9 mouse cellular contexts compared by ENCODE assay signal in the genomic region with DNA sequence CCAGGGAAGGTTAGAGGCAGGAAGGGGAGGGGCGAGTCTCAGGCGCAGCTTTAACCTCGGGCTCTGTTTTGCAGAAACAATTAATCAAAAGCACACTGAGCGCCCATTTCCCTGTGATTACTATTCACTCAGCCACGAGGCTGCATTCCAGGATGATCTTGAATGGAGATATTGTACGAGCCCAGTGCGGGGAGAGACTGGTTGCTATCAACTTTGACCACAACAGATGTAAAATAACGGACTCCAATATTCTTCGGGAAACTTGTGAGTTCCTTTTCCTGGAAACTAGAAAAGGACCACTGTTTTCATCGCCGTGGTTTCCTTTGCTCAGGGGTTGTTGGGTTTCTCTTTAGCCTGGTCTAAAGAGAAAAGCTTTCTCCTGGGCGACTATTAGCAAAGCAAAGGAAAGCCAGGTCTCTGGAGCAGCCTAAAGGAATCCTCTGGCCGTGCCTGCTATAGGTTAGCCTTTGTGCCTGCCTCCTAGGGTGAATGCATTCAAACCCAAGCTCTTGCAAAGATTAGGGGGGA.
DNase-seq lines count a peak whose midpoint lies in the region; ATAC-seq and TF ChIP-seq lines count a peak whose summit lies in the region.
"Had no signal": no experiment of that assay in that cellular context is flagged by ENCODE, and none has a peak within 500 bp of the region (broad histone marks: within the 10 kb centered on the region; RNA-seq: fewer than 3 reads in every experiment).

No protein-coding gene starts in this region.

- 0 out of 4 replicates have a peak, but pooled peaks cover 0 to 2% of the 10 kb centered on the region in 2 experiments for H3K4me1 ChIP-seq in heart, embryonic 14.5 days (ENCODE audit: control insufficient read depth in 2 of 2, insufficient read depth in 2 of 2, low read length in 2 of 2)
- peaks cover 4% of the 10 kb centered on the region for H3K4me1 ChIP-seq in heart, adult 2 months (ENCODE audit: control insufficient read depth, insufficient read depth, low read length)
- H3K4me1 ChIP-seq in embryonic facial prominence, embryonic 15.5 days = peaks cover 18% of the 10 kb centered on the region
- H3K4me1 ChIP-seq in intestine, postnatal 0 days (replicated peaks; ENCODE audit: control insufficient read depth, insufficient read depth, low read length) = 0 out of 2 replicates have a peak, but pooled peaks cover 4% of the 10 kb centered on the region
- peaks cover 26% of the 10 kb centered on the region for H3K4me1 ChIP-seq in neural tube, embryonic 12.5 days

- H3K79me2 ChIP-seq in heart, adult 2 months (replicated peaks; ENCODE audit: control insufficient read depth, insufficient read depth, low read length) = no peaks in the 10 kb centered on the region

- H3K4me2 ChIP-seq in heart, embryonic 14.5 days (ENCODE audit: low read length) = peak overlapping the region; percentile 51
- peak overlapping the region; percentile 22; the same call in 1 of the 2 replicates for H3K4me2 ChIP-seq in embryonic facial prominence, embryonic 15.5 days (replicated peaks)
- H3K4me2 ChIP-seq in intestine, postnatal 0 days (replicated peaks; ENCODE audit: low read depth) = no peak overlapping the region; the same call in 1 of the 2 replicates
- peak overlapping the region; percentile 40 for H3K4me2 ChIP-seq in neural tube, embryonic 12.5 days (replicated peaks)

- no peak for TF ChIP-seq POLR2A in heart, adult 2 months (IDR thresholded peaks at IDR 0.05; ENCODE audit: insufficient read depth, low read depth, low read length)

- TF ChIP-seq CTCF in heart, adult 2 months (IDR thresholded peaks at IDR 0.05) = no peak
- no peak for TF ChIP-seq CTCF in intestine, postnatal 0 days (IDR thresholded peaks at IDR 0.05; ENCODE audit: low read depth)

- no peak overlapping the region for H3K9ac ChIP-seq in heart, embryonic 14.5 days (ENCODE audit: low read length)
- H3K9ac ChIP-seq in heart, adult 2 months (ENCODE audit: low read depth, low read length) = no peak overlapping the region
- no peak overlapping the region for H3K9ac ChIP-seq in embryonic facial prominence, embryonic 15.5 days
- no peak overlapping the region for H3K9ac ChIP-seq in intestine, postnatal 0 days (ENCODE audit: low read depth, low read length)
- no peak overlapping the region for H3K9ac ChIP-seq in neural tube, embryonic 12.5 days

- H3K36me3 ChIP-seq in heart, embryonic 14.5 days (ENCODE audit: control insufficient read depth, insufficient read depth, low read length) = no peaks in the 10 kb centered on the region
- H3K36me3 ChIP-seq in heart, adult 2 months (ENCODE audit: control insufficient read depth, insufficient read depth, low read length) = no peaks in the 10 kb centered on the region
- no peaks in the 10 kb centered on the region for H3K36me3 ChIP-seq in embryonic facial prominence, embryonic 15.5 days
- H3K36me3 ChIP-seq in intestine, postnatal 0 days (ENCODE audit: control insufficient read depth, insufficient read depth) = no peaks in the 10 kb centered on the region
- H3K36me3 ChIP-seq in neural tube, embryonic 12.5 days = no peaks in the 10 kb centered on the region

- WGBS in heart, embryonic 14.5 days = 8% methylated on average over 13 of the region's 13 CpGs
- 12% methylated on average over 13 of the region's 13 CpGs for WGBS in heart, adult 2 months
- 7% methylated on average over 13 of the region's 13 CpGs for WGBS in embryonic facial prominence, embryonic 15.5 days
- 18% methylated on average over 13 of the region's 13 CpGs for WGBS in intestine, postnatal 0 days
- 3% methylated on average over 13 of the region's 13 CpGs for WGBS in neural tube, embryonic 12.5 days

- intact Hi-C loops in heart, adult 2 months (cut with DNase I) = no loop called here

- H3K9me3 ChIP-seq in heart, embryonic 14.5 days (ENCODE audit: control insufficient read depth, low read length) = no peaks in the 10 kb centered on the region
- no peaks in the 10 kb centered on the region for H3K9me3 ChIP-seq in embryonic facial prominence, embryonic 15.5 days (replicated peaks)
- H3K9me3 ChIP-seq in intestine, postnatal 0 days (ENCODE audit: control insufficient read depth) = no peaks in the 10 kb centered on the region
- no peaks in the 10 kb centered on the region for H3K9me3 ChIP-seq in neural tube, embryonic 12.5 days

- no peak overlapping the region for H3K27ac ChIP-seq in heart, embryonic 14.5 days (replicated peaks in 1 of 2; ENCODE audit: control insufficient read depth in 1 of 2, insufficient read depth in 1 of 2, low read depth in 2 of 2, low read length in 2 of 2)
- H3K27ac ChIP-seq in heart, adult 2 months = no peak overlapping the region; the same call in 1 of the 2 replicates
- H3K27ac ChIP-seq in embryonic facial prominence, embryonic 15.5 days (replicated peaks) = peak overlapping the region; percentile 40; the same call in 1 of the 2 replicates
- H3K27ac ChIP-seq in intestine, postnatal 0 days (ENCODE audit: low read depth, low read length) = 0 out of 2 replicates have a peak overlapping the region, but pooled peaks have one; percentile 21
- peak overlapping the region; percentile 39; the same call in 1 of the 2 replicates for H3K27ac ChIP-seq in neural tube, embryonic 12.5 days

- H3K27me3 ChIP-seq in heart, embryonic 14.5 days (ENCODE audit: control insufficient read depth, insufficient read depth, low read length) = no peaks in the 10 kb centered on the region
- H3K27me3 ChIP-seq in heart, adult 2 months (ENCODE audit: control insufficient read depth, insufficient read depth, low read length) = no peaks in the 10 kb centered on the region
- H3K27me3 ChIP-seq in embryonic facial prominence, embryonic 15.5 days = no peaks in the 10 kb centered on the region
- no peaks in the 10 kb centered on the region for H3K27me3 ChIP-seq in intestine, postnatal 0 days (replicated peaks; ENCODE audit: control insufficient read depth, insufficient read depth, low read length)
- H3K27me3 ChIP-seq in neural tube, embryonic 12.5 days (replicated peaks) = no peaks in the 10 kb centered on the region
- H3K27me3 ChIP-seq: CH12.LX had no signal

- H3K4me3 ChIP-seq in heart, embryonic 14.5 days (ENCODE audit: control insufficient read depth in 1 of 2, insufficient read depth in 1 of 2, low read depth in 1 of 2, low read length in 2 of 2) = peak overlapping the region; percentile 10 to 11; a peak in 2 of 4 replicates
- no peak overlapping the region for H3K4me3 ChIP-seq in heart, adult 2 months
- no peak overlapping the region for H3K4me3 ChIP-seq in embryonic facial prominence, embryonic 15.5 days (replicated peaks)
- no peak overlapping the region for H3K4me3 ChIP-seq in intestine, postnatal 0 days (ENCODE audit: low read depth, low read length)
- H3K4me3 ChIP-seq in neural tube, embryonic 12.5 days = no peak overlapping the region

- TF ChIP-seq EP300 in heart, adult 2 months (IDR thresholded peaks at IDR 0.05; ENCODE audit: insufficient read depth, low read depth, low read length) = no peak

- ATAC-seq in heart, embryonic 14.5 days (ENCODE audit: insufficient number of reproducible peaks, insufficient read depth, low FRiP score, low read depth) = no peak
- ATAC-seq in embryonic facial prominence, embryonic 15.5 days (ENCODE audit: insufficient number of reproducible peaks, low FRiP score, low TSS enrichment, low read depth) = no peak
- ATAC-seq in intestine, postnatal 0 days = no peak
- ATAC-seq in neural tube, embryonic 12.5 days (ENCODE audit: low FRiP score, low read depth) = peak; percentile 63
- ATAC-seq in activated CD4-positive, CD25-positive, alpha-beta regulatory T cell, adult 4 months = no peak

- DNase-seq in heart, adult 2 months = no peak
- DNase-seq in spleen, postnatal 36 days (ENCODE audit: low spot score in 2 of 2) = no peak
- DNase-seq in urinary bladder, postnatal 25 days (ENCODE audit: low spot score) = no peak

Comparison
In these comparisons a context has a peak if more than half of its experiments do, and no peak if none do; other contexts are left out.
1. H3K4me3 ChIP-seq: peak in heart, embryonic 14.5 days (2 of 2); none in heart, adult 2 months (single experiment), embryonic facial prominence, embryonic 15.5 days (single experiment), intestine, postnatal 0 days (single experiment) and neural tube, embryonic 12.5 days (single experiment).
2. H3K27ac ChIP-seq: peak in embryonic facial prominence, embryonic 15.5 days (single experiment), intestine, postnatal 0 days (single experiment) and neural tube, embryonic 12.5 days (single experiment); none in heart, embryonic 14.5 days (0 of 2) and heart, adult 2 months (single experiment).